Mouse (Mus musculus) kidney, adult 2 months (tissue): ENCODE data around the gene Rhoc.

ENCODE experiments used
- CTCF ChIP-seq: fragments of 200-500 bp; conservative IDR thresholded peaks from 2 replicates; pipeline ENCODE4 v1.5.1; 2011; ENCODE audit warnings: low read depth, mild to moderate bottlenecking, control low read depth, low read length, moderate library complexity, mixed read lengths; ENCODE audit not compliant: insufficient read depth, insufficient read length
- POLR2A ChIP-seq: fragments of 200-500 bp; IDR thresholded peaks from one replicate; pipeline ENCODE4 v1.6.1; 2011; ENCODE audit warnings: low read depth, low read length, control low read depth

GRCm38 (mm10) chr3:104791017-104791416 lies 2.8 kb downstream of the Rhoc start:
- no peak for TF ChIP-seq POLR2A
- no peak for TF ChIP-seq CTCF
